Mouse (Mus musculus) gastrocnemius, postnatal 36 days (tissue): ENCODE results near the gene Best2. TPM values are rescaled to one million over a fixed set of nuclear protein-coding genes. Genes with fewer than 3 reads are reported as not detected.

Experiments
- DNase-seq, 2 experiments: peaks; one replicate each; pipeline ENCODE4 v3.0.0; 2022
- intact Hi-C: fragments of 180-260 bp; cut with DNase I; formaldehyde crosslinking; loops from one replicate; pipeline ENCODE4 v1.15.1; 2025
- long read RNA-seq, 2 experiments: library from polyadenylated mRNA; stranded (forward); transcript quantifications; one replicate each; pipeline ENCODE4 v2.0.0; 2021
- total RNA-seq, 2 experiments: library from RNA; stranded (reverse); gene quantifications; 2 replicates each; pipeline ENCODE4 v1.2.3; 2021

Gene Best2
- not detected for total RNA-seq
- long read RNA-seq, experiment 1, result 0 reads
- long read RNA-seq, experiment 2, result 0 reads

DNA sequence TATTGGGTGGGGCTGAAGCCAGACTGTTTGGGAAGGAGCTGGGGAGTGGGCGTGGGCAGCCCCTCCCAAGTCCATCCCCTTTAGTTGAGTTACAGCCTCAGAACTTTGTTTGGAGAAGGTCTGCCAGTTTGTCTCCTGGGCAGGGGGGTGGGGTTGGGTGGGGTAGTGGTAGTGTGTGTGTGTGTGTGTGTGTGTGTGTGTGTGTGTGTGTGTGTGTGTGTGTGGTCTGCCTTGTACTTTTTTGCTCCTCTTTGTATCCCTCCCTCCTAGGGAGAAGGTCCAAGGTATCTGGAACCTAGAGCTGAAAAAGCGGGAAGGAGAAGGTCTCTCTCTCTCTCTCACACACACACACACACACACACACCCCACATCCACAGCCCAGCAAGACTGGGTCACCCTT, at the start of gene Best2:
Best2 (minus strand) TSS at position 101 of the 400 bp plus-strand sequence.
- DNase-seq, result no peak
- intact Hi-C loops, result no loop called here

DNA sequence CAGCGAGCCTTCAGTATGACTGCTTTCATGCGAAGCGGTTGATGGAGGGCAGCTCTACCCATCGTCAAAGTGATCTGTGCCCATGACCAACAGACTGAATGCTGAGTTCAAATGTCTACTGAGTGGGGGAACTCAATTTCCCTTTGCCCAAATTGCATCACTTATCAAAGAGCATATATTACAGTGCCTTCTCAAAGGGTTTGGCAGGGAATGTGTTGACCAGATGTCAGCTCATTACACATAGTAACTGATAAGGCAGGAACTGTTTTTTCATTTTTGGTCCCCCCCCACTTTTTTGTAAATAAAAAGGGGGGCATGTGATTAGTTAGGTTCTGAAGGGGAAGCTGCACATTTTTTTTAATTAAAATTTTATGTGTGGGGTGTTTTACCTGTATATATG, 48.3 kb upstream of the Best2 start:
- DNase-seq, result no peak
- intact Hi-C loops, result no loop called here

DNA sequence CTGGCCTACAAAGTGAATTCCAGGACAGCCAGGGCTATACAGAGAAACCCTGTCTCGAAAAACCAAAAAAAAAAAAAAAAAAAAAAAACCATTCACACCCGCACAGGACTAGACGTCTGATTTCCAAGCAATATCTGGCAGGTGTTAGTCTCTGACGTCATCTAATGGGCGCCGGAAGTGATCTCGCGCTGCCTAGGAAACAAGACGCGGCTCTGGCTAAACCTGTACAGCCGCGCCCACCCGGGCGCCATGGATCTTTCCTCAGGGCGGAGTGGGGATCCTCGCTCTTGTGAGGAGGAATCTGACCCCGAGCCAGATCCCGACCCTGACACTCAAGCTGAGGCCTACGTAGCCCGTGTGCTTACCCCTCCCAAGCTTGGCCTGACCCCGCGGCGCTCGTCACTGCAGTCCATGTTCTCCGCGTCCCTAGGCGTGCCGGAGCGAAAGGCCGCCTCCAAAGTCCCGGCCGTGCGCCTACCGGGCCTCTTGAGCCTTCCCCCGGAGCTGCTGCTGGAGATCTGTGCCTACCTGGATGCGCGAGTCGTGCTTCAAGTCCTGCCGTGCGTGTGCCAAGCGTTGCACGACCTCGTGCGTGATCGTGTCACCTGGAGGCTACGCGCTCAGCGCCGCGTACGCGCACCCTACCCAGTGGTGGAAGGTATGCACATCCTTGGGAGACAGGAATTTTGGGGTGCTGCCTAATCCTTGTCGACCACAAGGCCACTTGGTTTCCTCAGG, 45.7 kb upstream of the Best2 start, which contains the start of gene Fbxw9:
Fbxw9 (plus strand) TSS at position 177 of the 738 bp plus-strand sequence.
- peak; percentile 76 to 81 for DNase-seq
- intact Hi-C loops, result no loop called here

DNA sequence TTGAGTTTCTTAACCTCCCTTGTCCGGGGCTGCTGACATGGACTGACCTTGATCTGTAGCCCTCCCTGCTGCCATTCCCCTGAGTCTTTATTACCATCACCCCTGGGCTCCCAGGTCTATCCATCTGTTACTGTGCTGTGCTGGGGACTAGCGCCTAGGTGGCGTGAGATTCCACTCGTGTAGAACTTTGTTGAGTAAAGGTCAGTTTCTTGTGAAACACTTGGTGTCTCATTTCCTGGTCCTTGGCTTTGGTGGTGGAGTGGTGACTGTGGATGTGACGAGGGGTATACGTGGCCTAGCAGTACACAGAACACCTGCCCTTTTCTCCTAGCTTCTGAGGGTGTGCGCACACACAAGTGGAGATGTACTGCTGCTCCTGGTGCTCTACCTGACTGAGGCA, 43.0 kb upstream of the Best2 start:
- intact Hi-C loops, result no loop called here
- no peak for DNase-seq

DNA sequence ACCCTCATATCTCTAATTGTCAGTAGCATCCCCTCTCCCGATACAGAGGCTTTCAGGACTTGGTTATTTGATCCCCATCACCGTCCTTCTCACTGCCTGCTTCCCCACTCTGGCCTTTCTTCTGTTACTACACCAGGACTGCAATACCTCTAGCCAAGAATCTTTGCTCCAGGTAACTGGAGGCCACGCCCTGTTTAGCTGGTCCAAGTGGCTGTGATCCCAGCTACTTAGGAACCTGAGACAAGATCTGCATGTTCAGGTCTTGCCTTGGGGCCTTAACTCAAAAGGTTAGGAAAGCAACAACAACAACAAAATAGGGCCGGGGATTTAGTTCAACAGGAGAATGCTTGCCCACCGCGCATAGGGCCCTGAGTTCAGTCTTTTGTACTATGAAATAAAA, 29.3 kb upstream of the Best2 start:
- intact Hi-C loops, result no loop called here
- no peak for DNase-seq

DNA sequence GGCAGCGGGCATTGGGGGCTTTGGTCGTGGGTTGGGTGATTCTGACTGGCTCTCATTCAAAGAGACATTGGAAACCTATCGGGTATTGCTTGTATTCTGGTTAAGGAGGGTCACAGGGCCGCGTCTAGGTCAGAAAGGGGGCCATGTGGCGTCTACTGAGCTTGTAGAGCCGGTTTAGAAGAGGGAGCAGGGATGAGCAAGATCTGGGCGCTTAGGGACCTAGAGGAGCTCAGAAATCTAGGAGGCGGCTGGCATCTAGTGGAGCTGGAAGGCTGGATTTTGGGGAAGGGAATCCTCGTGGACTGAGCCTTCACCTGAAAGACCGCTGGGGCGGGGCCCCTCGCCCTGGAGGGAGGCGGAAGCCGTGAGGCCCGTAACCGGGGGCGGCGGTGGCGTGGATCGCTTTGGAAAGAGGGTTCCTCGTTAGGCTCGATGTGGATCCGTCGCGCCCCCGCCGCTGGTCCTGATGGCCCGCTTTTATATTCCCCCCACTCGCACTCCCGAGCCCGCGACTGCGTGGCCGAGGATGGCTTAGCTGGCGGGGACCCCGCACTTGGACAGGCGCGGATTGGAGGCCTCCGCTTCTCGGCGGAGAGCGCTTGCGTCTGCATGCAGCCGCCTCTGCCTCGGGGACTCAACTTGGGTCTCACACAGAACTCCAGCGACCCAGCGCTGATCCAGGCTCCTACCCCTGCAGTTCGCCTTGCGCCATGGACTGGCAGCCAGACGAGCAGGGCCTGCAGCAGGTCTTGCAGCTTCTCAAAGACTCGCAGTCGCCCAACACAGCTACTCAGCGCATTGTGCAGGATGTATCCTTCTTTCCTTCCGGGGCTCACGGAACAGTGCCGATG, 23.6 kb upstream of the Best2 start:
- intact Hi-C loops, result no loop called here
- peak in 1 of 2 experiments; percentile 34 for DNase-seq

DNA sequence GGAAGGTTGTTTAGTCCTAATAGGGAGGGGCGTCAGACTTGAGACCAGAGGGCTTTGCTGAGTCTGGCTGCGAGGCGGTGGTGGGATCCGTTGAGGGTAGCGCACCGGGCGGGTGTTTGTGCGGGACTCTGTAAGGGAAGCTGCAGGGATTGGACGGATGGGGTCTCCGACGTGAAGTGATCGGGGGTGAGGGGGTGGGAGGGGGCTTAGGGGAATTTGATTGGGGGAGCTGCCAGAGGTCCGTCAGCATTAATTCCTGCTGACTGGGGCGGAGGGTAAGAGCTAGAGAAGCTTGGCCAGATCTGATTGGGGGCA, 23.0 kb upstream of the Best2 start:
- intact Hi-C loops, result no loop called here
- DNase-seq, result no peak

DNA sequence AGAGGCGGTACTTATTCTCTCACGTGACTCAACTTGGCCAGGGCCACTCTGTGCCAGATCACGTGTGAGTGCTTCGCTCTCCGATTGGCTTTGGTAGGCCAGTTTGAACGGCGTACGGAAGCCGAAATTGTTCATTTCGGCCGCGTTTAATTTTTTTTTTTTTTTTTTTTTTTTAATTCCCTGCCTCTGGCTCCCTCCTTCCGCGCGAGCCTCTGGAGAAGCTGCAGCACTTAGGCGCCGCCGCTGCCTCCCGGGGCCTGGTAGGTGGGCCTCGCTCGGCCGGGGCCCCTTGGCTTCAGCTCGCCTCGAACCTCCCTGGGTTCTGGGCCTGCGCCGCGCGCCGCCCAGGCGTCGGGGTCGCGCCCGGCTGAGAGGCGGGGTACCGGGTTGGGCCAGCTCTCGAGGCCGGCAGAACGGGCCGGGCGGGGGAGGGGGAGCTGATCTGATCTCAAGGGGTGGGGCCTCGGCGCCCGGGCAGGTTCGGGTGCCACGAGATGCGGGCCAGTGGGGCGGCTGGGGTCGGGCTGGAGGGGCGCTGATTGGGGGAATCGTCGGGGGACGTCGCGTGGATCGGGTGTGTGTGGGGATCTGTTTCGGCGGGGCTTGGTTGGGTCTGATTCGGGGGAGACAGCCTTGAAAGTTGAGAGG, 22.5 kb upstream of the Best2 start, which contains the start of gene Tnpo2:
Tnpo2 (plus strand) TSS at position 198 of the 648 bp plus-strand sequence.
- intact Hi-C loops, result no loop called here
- peak; percentile 84 for DNase-seq

DNA sequence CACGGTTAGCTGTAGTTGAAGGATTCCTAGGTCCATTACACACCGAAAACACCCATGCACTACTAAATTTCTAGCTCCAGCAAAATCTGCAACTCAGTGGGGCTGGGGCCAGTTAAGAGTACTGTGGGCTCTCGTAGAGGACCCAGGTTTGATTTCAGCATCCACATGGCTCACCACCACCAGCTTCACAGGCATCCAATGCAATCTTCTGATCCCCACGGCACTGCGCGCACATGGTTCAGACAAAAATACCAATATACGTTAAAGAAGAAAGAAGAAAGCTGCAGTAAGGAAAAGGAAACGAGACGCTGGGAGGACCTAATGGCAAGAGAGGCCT, 22.0 kb upstream of the Best2 start:
- DNase-seq, result no peak
- intact Hi-C loops, result no loop called here

DNA sequence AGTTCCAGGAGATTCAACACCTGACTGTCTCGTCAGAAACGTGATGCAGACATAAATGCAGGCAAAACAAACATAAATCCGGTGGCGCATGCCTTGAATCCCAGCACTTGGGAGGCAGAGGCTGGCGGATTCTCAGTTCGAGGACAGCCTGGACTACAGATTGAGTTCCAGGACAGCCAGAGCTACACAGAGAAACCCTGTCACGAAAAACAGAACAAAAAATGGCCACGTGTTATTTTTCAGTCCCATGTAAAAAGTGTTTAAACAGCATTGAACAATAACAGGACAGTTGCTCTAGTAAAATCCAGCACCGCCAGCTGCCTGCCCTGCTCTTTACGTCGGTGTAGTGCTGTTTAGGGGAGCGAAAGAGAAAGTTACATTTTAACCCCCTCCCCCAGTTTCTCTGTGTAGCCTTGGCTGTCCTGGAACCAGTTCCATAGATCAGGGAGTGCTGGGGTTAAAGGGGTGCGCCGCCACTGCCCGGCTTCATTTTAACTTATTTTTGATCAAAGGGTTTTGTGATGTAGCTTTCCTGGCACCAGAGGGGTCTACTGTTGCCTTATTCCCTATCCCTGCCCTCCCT, 21.5 kb upstream of the Best2 start:
- no peak for DNase-seq
- intact Hi-C loops, result no loop called here

DNA sequence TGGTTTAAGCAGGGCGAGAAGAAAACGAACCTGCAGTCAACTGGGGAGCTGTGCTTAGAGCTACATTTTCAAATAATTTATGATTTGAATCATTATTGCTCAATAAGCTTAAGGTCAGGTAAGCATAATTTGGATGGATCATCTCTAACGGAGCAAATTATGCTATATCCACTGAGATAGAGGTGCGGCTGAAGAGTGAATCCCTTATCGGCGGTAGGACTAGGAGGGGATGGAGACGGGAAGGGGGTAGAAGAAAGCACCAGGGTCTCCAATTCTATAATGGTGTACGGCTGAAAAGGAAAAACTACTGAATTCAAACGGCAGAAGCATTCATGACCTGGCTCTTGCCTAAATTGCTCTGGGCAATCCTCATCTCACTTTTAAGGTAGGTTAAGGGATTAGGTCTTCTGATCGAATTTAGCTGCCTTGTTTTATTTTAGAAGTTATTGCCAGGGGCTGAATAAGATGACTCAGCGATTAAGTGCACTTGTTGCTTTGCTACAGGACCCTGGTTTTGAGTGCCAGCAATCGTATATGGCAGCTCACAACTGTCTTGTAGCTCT, 20.9 kb upstream of the Best2 start:
- no peak for DNase-seq
- intact Hi-C loops, result no loop called here

DNA sequence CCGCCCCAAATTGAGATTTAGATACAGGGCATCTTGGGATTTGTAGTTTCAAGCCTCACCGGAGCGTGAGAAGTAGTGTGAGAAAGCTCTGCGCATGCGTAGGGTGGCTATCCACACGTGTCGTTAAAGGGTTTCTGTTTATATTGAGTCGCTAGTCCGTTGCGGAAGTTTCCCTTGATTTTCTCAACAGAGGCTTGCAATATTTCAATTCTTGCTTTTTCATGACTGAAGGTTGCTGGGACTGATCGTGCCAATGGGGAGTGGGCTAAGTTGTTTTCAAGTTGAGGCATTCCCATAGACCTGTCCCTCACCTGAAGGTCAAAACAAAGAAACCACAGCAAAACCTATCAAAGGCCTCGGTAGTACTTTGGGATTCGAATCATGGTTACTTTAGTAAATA, 20.4 kb upstream of the Best2 start:
- intact Hi-C loops, result no loop called here
- peak in 1 of 2 experiments; percentile 63 for DNase-seq

DNA sequence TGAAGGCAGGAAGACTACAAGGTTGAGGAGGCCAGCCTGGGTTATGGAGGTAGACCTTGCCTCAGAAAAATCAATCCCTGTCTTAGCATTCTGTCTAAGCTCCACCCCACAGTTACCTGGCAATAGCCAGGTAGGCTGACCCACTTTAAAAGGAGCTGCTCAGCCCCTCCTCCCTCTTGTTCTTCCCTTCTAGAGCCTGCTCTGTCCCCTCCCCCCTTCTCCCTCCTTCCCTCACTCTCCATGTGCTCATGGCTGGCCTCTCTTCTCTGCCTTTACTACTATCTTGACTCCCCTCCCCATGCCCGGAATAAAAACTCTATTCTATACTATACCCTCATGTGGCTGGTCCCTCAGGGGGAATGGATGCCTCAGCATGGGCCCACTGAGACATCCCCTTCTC, 19.5 kb upstream of the Best2 start:
- intact Hi-C loops, result no loop called here
- DNase-seq, result no peak

DNA sequence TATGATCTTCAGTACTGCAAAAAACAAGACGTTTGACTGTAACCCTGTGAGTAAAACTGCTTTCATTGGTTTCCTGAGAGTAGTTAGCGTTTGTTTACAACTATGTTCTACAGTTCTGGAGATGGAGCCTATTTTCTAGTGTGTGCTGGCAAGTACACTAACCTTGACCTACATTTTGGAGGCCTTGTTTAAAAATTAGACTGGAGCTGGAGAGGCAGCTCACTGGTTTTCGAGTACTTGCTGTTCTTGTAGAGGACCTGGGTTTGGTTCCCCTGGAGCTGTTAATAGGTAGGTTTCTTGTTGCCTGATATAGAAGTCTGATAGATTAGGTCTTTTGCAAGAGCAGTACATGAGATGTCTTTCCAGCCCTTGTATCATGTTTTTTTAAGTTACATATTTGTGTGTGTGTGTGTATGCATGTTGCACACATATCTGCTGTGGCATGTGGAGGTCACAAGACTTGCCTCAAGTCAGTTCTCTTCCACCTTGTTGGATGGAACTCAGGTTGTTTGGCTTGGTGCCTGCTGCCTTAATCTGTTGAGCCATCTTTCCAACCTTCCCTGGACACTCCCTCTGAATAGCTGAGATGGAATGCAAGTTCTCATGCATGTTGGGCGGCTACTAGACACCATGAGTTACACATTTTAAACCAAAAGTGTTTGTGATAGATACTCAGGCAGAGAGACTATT, 18.4 kb upstream of the Best2 start:
- intact Hi-C loops, result no loop called here
- DNase-seq, result no peak

DNA sequence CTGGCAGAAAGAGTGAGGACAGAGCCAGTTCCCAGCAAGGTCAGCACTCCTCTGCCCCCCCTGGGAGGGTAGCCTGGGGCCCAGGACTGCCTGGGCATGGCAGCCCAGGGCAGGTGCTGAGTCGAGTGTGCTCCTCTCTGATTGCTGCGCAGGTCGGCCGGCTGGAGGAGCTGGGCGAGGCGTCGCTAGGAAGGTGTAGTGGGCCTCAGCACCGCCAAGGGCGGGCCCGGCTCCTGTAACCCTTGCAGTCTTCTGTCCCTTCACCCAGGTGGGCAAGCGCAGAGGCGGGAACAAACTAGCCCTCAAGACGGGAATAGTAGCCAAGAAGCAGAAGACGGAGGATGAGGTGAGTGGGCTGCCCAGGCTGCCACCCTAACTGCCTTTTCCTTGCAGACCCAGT, 14.9 kb upstream of the Best2 start:
- no peak for DNase-seq
- intact Hi-C loops, result no loop called here

DNA sequence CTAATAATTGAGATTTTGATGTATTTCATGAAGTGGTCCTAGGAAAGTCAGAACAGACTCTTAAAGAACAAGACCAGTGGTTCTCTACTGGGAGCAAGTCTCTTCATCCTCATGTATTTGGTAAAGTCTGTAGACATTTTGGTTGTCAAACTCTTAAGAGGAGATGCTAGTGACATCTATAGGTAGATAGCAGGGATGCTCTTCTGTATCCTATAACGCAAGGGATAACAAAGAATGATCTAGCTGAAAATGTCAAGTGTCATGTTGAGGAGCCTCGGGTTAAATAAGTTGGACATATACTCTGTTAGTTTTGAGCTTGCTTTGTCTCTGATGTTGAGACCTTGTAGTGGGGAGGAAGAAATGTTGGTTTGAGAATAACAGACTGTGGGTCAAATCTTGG, 13.6 kb upstream of the Best2 start:
- no peak for DNase-seq
- intact Hi-C loops, result no loop called here

DNA sequence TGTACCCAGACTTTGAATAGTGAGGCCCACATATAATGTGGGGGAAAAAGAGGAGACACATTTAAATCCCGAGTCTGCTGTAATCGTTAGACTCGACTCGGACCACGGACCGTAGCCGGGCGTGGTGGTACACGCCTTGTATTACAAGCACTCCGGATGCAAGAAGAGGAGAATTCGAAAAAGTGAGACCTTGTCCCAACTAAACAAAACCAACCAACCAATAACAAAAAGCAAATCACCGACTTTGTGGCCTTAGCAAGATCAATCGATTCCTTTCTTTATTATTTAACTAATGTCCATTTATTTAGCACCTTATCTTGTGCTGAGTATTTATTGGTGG, 13.2 kb upstream of the Best2 start:
- DNase-seq, result no peak
- intact Hi-C loops, result no loop called here

DNA sequence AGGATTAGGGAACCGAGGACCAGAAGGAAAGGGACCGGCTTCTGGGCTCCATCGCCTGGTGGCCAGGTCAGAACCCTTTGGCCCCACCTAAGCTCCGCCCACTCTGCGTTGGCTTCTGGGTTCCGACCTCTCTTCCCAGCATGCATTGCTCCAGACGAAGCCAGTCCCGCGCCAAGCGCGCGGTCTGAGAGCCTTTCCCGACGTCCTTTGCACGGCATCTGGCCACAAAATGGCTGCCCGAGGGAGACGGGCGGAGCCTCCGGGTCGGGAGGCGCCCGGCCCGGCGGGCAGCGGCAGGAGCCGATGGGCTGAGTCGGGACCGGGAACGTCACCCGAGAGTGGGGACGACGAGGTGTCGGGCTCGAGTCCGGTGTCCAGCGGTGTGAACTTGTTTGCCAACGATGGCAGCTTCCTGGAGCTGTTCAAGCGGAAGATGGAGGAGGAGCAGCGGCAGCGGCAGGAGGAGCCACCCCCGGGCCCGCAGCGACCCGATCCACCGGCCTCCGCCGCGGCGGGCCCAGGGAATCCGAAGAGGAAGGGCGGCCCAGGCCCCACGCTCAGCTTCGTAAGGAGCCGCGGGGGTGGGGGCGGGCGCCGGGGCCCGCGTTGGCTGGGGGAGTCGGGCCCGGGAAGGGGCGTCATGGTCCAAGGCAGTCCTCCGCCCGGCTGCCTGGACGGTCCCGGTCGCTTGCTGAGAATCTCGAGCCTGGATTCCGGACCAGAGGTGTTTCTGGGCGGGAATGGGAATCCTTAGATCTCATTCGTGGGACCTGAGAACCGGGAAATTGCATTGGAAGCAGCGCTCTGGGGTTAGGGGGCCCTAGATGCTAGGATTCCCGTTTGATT, 12.6 kb upstream of the Best2 start, which contains the start of gene Trir:
Trir (plus strand) TSS at position 154 of the 846 bp plus-strand sequence.
- intact Hi-C loops, result no loop called here
- DNase-seq, result peak; percentile 95 to 97
